Comparison of ENCODE assay signal across 8 mouse cellular contexts in genomic region chr7:30193581-30194100, GRCm38 (mm10). TPM values are rescaled to one million over a fixed set of nuclear protein-coding genes. Genes with fewer than 3 reads are reported as not detected.
DNase-seq lines count a peak whose midpoint lies in the region; ATAC-seq and TF ChIP-seq lines count a peak whose summit lies in the region.

No protein-coding gene starts in this region.

- peak; percentile 91 for DNase-seq in brain, adult 2 months (ENCODE audit: low read depth, low spot score)
- peak; percentile 75 to 79 for DNase-seq in heart, postnatal 14 days
- peak; percentile 85 to 90 for DNase-seq in kidney, postnatal 4 days
- DNase-seq in testis, postnatal 10 days (ENCODE audit: low spot score) = peak; percentile 85

- intact Hi-C loops in heart, postnatal 14 days (cut with DNase I) = no loop called here

- peak; percentile 77 for ATAC-seq in lung, embryonic 15.5 days (ENCODE audit: borderline replicate concordance, extremely low read depth, low FRiP score, low TSS enrichment)
- peak; percentile 57 for ATAC-seq in neutrophil, adult 5-6 weeks (ENCODE audit: extremely low read depth, insufficient number of reproducible peaks, low FRiP score, poor library complexity, severe bottlenecking)

- H3K9ac ChIP-seq in lung, embryonic 15.5 days = peak overlapping the region; percentile 86

- H3K4me1 ChIP-seq in E14TG2a.4 (replicated peaks; ENCODE audit: low read depth, low read length) = peaks cover 80% of the 10 kb centered on the region
- H3K4me1 ChIP-seq in erythroblast, embryonic 14.5 days (ENCODE audit: control insufficient read depth) = peaks cover 53% of the 10 kb centered on the region
- peaks cover 27% of the 10 kb centered on the region for H3K4me1 ChIP-seq in lung, embryonic 15.5 days

- H3K36me3 ChIP-seq in E14TG2a.4 (ENCODE audit: insufficient read depth, low read length) = peaks cover 49% of the 10 kb centered on the region
- H3K36me3 ChIP-seq in erythroblast, embryonic 14.5 days (ENCODE audit: control insufficient read depth) = peaks cover 47% of the 10 kb centered on the region
- H3K36me3 ChIP-seq in lung, embryonic 15.5 days = peaks cover 34% of the 10 kb centered on the region

- H3K27me3 ChIP-seq in E14TG2a.4 (ENCODE audit: insufficient read depth, low read length) = no peaks in the 10 kb centered on the region
- no peaks in the 10 kb centered on the region for H3K27me3 ChIP-seq in erythroblast, embryonic 14.5 days (ENCODE audit: control insufficient read depth)
- no peaks in the 10 kb centered on the region for H3K27me3 ChIP-seq in lung, embryonic 15.5 days

- no peak for TF ChIP-seq CTCF in E14TG2a.4 (conservative IDR thresholded peaks at IDR 0.05; ENCODE audit: low read length)

- peak overlapping the region; percentile 86 for H3K4me2 ChIP-seq in lung, embryonic 15.5 days

- no peaks in the 10 kb centered on the region for H3K9me3 ChIP-seq in E14TG2a.4 (ENCODE audit: low read length)
- no peaks in the 10 kb centered on the region for H3K9me3 ChIP-seq in erythroblast, embryonic 14.5 days (ENCODE audit: control insufficient read depth, low read length)
- no peaks in the 10 kb centered on the region for H3K9me3 ChIP-seq in lung, embryonic 15.5 days

- under 1% methylated on average over 26 of the region's 26 CpGs for WGBS in lung, embryonic 15.5 days

- H3K27ac ChIP-seq in lung, embryonic 15.5 days = peak overlapping the region; percentile 88

- peak overlapping the region; percentile 95 for H3K4me3 ChIP-seq in E14TG2a.4 (replicated peaks; ENCODE audit: low read length)
- peak overlapping the region; percentile 93 for H3K4me3 ChIP-seq in erythroblast, embryonic 14.5 days (replicated peaks)
- H3K4me3 ChIP-seq in lung, embryonic 15.5 days = peak overlapping the region; percentile 84

RNA-seq across cellular contexts. Expression of gene Capns1, which starts 5.0 kb away (rescaled TPM):
- polyA plus RNA-seq in erythroblast, embryonic 14.5 days (2012) = 17.1 and 21.2 TPM in 2 replicates
- total RNA-seq in heart, postnatal 14 days (2021) = 100 to 1,000 TPM; 285 to 301 TPM
- 97.0 and 104 TPM in 2 replicates for polyA plus RNA-seq in lung, embryonic 15.5 days (2015; fragmentation: Nextera tagmentation; extraction: Ambion mirVana)
- total RNA-seq in neutrophil, adult 5-6 weeks (2017) = 137 and 168 TPM in 2 replicates

RNA-seq across cellular contexts. Expression of gene Cox7a1, which starts 9.7 kb away (rescaled TPM):
- polyA plus RNA-seq in erythroblast, embryonic 14.5 days (2012) = 0.12 TPM in 1 of 2 replicates, not detected in the other
- total RNA-seq in heart, postnatal 14 days (2021) = 1,000 to 10,000 TPM; 1,873 to 1,882 TPM
- polyA plus RNA-seq in lung, embryonic 15.5 days (2015; fragmentation: Nextera tagmentation; extraction: Ambion mirVana) = 17.7 and 18.9 TPM in 2 replicates
- not detected in 2 replicates for total RNA-seq in neutrophil, adult 5-6 weeks (2017)

RNA-seq across cellular contexts. Expression of gene Zfp146, which starts 24.1 kb away (rescaled TPM):
- 0.14 and 0.46 TPM in 2 replicates for polyA plus RNA-seq in erythroblast, embryonic 14.5 days (2012)
- 10 to 100 TPM; 29.6 to 34.9 TPM for total RNA-seq in heart, postnatal 14 days (2021)
- 16.6 and 18.4 TPM in 2 replicates for polyA plus RNA-seq in lung, embryonic 15.5 days (2015; fragmentation: Nextera tagmentation; extraction: Ambion mirVana)
- total RNA-seq in neutrophil, adult 5-6 weeks (2017) = 44.2 and 46.8 TPM in 2 replicates

RNA-seq across cellular contexts. Expression of gene Polr2i, which starts 38.1 kb away (rescaled TPM):
- polyA plus RNA-seq in erythroblast, embryonic 14.5 days (2012) = 9.4 and 10.9 TPM in 2 replicates
- total RNA-seq in heart, postnatal 14 days (2021) = 10 to 100 TPM; 52.8 to 55.5 TPM
- polyA plus RNA-seq in lung, embryonic 15.5 days (2015; fragmentation: Nextera tagmentation; extraction: Ambion mirVana) = 148 and 156 TPM in 2 replicates
- 26.0 and 30.3 TPM in 2 replicates for total RNA-seq in neutrophil, adult 5-6 weeks (2017)

RNA-seq across cellular contexts. Expression of gene Tbcb, which starts 38.4 kb away (rescaled TPM):
- polyA plus RNA-seq in erythroblast, embryonic 14.5 days (2012) = 2.6 and 4.1 TPM in 2 replicates
- 10 to 100 TPM; 47.4 to 60.8 TPM for total RNA-seq in heart, postnatal 14 days (2021)
- polyA plus RNA-seq in lung, embryonic 15.5 days (2015; fragmentation: Nextera tagmentation; extraction: Ambion mirVana) = 168 and 180 TPM in 2 replicates
- total RNA-seq in neutrophil, adult 5-6 weeks (2017) = 16.5 and 21.6 TPM in 2 replicates

Comparison
In these comparisons a context has a peak if more than half of its experiments do, and no peak if none do; other contexts are left out.
1. Peak in every context shown above with its lines: DNase-seq, ATAC-seq, H3K4me3 ChIP-seq and H3K27ac ChIP-seq.
2. RNA of gene Cox7a1, which starts 9.7 kb away (total RNA-seq): 1,873 to 1,882 TPM in heart, postnatal 14 days; not detected in neutrophil, adult 5-6 weeks; every median in the first group is over 1,000 times any median in the second.